Mouse (Mus musculus): Measurements from ENCODE around the gene Olfr1219.

The Olfr1219 gene

GRCm38 (mm10) chr2:89083413-89083812 lies at the start of gene Olfr1219:
Gene Olfr1219 (minus strand): TSS chr2:89083513.
- no peak for DNase-seq (ENCODE audit: low read depth, low spot score)

- no peak for DNase-seq (ENCODE audit: low read depth, low spot score)
These were observed 49.6 kb upstream of the Olfr1219 start, which contains the start of gene Olfr1222 for GRCm38 (mm10) chr2:89132954-89133353. Gene Olfr1222 (minus strand): TSS chr2:89133054.

- DNase-seq (ENCODE audit: low read depth, low spot score): no peak
These were observed 33.9 kb upstream of the Olfr1219 start, which contains the start of gene Olfr1221 for GRCm38 (mm10) chr2:89117183-89117582. Gene Olfr1221 (minus strand): TSS chr2:89117283.

- no peak for DNase-seq (ENCODE audit: low read depth, low spot score)
These were observed 23.4 kb upstream of the Olfr1219 start, which contains the start of gene Olfr1220 for GRCm38 (mm10) chr2:89106735-89107134. Gene Olfr1220 (minus strand): TSS chr2:89106835.

GRCm38 (mm10) chr2:89105651-89106050 lies 22.3 kb upstream of the Olfr1219 start:
- DNase-seq (ENCODE audit: low read depth, low spot score): no peak

GRCm38 (mm10) chr2:89093848-89094247 lies 10.5 kb upstream of the Olfr1219 start:
- DNase-seq (ENCODE audit: low read depth, low spot score): no peak

- DNase-seq (ENCODE audit: low read depth, low spot score): no peak
These were observed 1.8 kb downstream of the Olfr1219 start for GRCm38 (mm10) chr2:89081487-89081886.

GRCm38 (mm10) chr2:89061087-89061486 lies 22.2 kb downstream of the Olfr1219 start, which contains the start of gene Olfr1218:
Gene Olfr1218 (minus strand): TSS chr2:89061187.
- no peak for DNase-seq (ENCODE audit: low read depth, low spot score)

- no peak for DNase-seq (ENCODE audit: low read depth, low spot score)
These were observed 51.3 kb downstream of the Olfr1219 start, which contains the start of gene Olfr1217 for GRCm38 (mm10) chr2:89031965-89032364. Gene Olfr1217 (minus strand): TSS chr2:89032065.
